Mouse (Mus musculus) forebrain, embryonic 15.5 days (tissue): ENCODE data around the gene Oosp3. TPM values are rescaled to one million over a fixed set of nuclear protein-coding genes. Genes with fewer than 3 reads are reported as not detected.

Experiments used
- ATAC-seq: fragments of 200-750 bp; cut with Nextera tagmentation; replicated peaks from 2 replicates; pipeline ENCODE4 v1.8.0; 2017; ENCODE audit warnings: mild to moderate bottlenecking, moderate TSS enrichment, moderate library complexity
- H3K27ac ChIP-seq: fragments of 300-500 bp; sonication (generic); replicated peaks from 2 replicates; pipeline ENCODE4 v1.5.1; 2015; ENCODE audit warnings: mild to moderate bottlenecking, inconsistent platforms
- H3K27me3 ChIP-seq: fragments of 300-500 bp; sonication (generic); 2 replicates; pipeline ENCODE4 v1.6.1; 2015; ENCODE audit warnings: inconsistent platforms
- H3K36me3 ChIP-seq: fragments of 300-500 bp; sonication (generic); 2 replicates; pipeline ENCODE4 v1.6.1; 2015; ENCODE audit warnings: mild to moderate bottlenecking, inconsistent platforms
- H3K4me1 ChIP-seq: fragments of 300-500 bp; sonication (generic); 2 replicates; pipeline ENCODE4 v1.6.1; 2015; ENCODE audit warnings: inconsistent platforms
- H3K4me2 ChIP-seq: fragments of 300-500 bp; sonication (generic); replicated peaks from 2 replicates; pipeline ENCODE4 v1.6.1; 2015; ENCODE audit warnings: mild to moderate bottlenecking, inconsistent platforms
- H3K4me3 ChIP-seq: fragments of 300-500 bp; sonication (generic); 2 replicates; pipeline ENCODE4 v1.5.1; 2015; ENCODE audit warnings: mild to moderate bottlenecking, inconsistent platforms
- H3K9ac ChIP-seq: fragments of 300-500 bp; sonication (generic); replicated peaks from 2 replicates; pipeline ENCODE4 v1.6.1; 2015; ENCODE audit warnings: mild to moderate bottlenecking, inconsistent platforms
- H3K9me3 ChIP-seq: fragments of 300-500 bp; sonication (generic); 2 replicates; pipeline ENCODE4 v1.6.1; 2016; ENCODE audit warnings: inconsistent platforms
- WGBS: fragments of 180-500 bp; shearing (Covaris S2); methylation state at CpG from one replicate; pipeline ENCODE4 v1.1.7; 2015; ENCODE audit warnings: mixed read lengths; 5-methylcytosine and 5-hydroxymethylcytosine counted together
- polyA plus RNA-seq: library from polyadenylated mRNA; unstranded; fragments of >200 nt; fragmentation: Nextera tagmentation; extraction: Ambion mirVana; gene quantifications from 2 replicates; pipeline ENCODE4 v1.2.1, GENCODE M21; 2015

Gene Oosp3
- polyA plus RNA-seq, 1 experiment from 2014 or later, result not detected

DNA sequence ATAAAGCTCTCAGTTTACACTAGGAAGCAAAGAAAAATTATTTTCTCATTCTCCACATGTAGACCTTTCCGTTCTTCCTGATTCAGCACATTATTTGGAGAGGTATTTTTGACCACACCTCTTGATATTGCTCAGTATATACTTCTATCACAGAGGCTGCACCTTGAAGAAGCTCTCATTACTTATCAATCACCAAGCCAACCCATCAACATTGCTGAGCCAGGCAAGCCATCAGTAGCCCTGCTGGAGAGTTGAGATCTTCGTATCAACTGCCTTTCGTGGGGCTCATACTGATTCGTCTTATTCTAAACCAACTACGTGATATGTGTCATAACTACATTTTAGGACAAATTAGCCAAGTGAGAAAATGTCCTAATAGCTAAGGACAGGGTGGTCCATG is 30.4 kb downstream of the Oosp3 start:
- ATAC-seq, result no peak
- H3K27ac ChIP-seq, result no peak overlapping the region
- WGBS, result 95% methylated on average over 5 of the region's 5 CpGs

DNA sequence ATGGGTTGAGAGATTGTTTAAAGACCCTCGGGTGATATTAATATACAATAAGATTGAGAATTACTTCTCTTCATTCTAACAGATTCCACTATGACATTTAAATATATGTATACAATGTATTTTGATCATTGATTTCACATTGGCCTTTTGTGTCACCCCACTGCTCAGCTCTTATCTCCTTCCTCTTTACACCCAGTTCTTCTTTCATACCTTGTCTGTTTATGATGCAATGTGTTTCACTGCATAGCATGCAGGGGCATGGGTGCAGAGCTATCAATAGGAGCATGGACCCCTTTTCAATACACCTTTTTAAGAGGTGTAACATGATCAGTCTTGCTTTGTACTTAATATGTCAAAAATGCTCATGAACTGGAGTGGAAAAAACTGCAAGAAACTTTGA is 33.4 kb downstream of the Oosp3 start:
- H3K4me3 ChIP-seq, result no peak overlapping the region
- no peak overlapping the region for H3K4me2 ChIP-seq
- no peaks in the 10 kb centered on the region for H3K9me3 ChIP-seq
- 79% methylated on average over 1 of the region's 1 CpGs for WGBS
- ATAC-seq, result no peak
- H3K27me3 ChIP-seq, result no peaks in the 10 kb centered on the region
- no peak overlapping the region for H3K27ac ChIP-seq
- no peak overlapping the region for H3K9ac ChIP-seq
- H3K4me1 ChIP-seq, result no peaks in the 10 kb centered on the region
- no peaks in the 10 kb centered on the region for H3K36me3 ChIP-seq

More for the DNA sequence above, 30.4 kb downstream of the Oosp3 start:
- no peaks in the 10 kb centered on the region for H3K4me1 ChIP-seq
- no peak overlapping the region for H3K4me2 ChIP-seq
- no peaks in the 10 kb centered on the region for H3K9me3 ChIP-seq
- no peaks in the 10 kb centered on the region for H3K27me3 ChIP-seq
- no peak overlapping the region for H3K4me3 ChIP-seq
- H3K9ac ChIP-seq, result no peak overlapping the region
- H3K36me3 ChIP-seq, result no peaks in the 10 kb centered on the region

DNA sequence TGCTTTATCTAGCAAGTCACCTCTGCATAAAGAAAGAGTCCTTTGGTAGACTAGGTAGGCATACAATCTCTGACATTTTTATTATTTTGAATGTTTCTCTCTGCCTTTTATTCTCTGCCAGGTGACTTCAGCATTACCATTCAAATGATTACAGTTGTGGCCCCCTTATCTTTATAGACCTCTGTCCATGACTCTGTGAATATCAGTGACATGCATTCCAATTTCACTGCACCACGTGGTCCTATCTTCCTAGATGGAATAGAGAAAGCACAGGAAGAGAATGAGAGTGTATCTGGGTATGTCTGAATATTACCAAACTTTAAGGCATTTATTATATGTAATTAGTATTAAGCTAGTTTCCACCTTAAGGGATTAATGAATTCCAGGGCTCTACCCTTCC is 39.6 kb downstream of the Oosp3 start:
- no peak for ATAC-seq
- WGBS, result 50% methylated on average over 1 of the region's 1 CpGs

DNA sequence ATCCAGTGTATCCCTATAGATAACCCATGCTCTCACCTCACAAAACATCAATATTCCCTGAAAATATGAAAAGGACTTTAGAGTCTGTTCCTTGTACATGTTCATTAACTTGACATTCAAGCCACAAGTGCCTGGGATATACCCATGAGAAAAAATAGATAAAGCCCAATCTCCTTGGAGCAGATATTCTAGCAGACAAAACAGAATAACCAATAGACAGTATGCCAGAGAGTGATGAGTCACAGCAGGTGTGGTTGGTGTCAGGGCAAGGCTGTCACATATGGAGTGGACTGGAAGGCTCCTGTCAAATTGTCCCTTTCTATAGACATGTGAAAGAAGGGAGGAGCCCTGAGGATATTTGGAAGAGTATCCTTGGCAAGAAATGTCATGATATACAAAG is 48.8 kb downstream of the Oosp3 start:
- H3K27me3 ChIP-seq, result no peaks in the 10 kb centered on the region
- no peak for ATAC-seq

More for the DNA sequence above, 39.6 kb downstream of the Oosp3 start:
- Histone ChIP-seq H3K36me3 (no peaks in the 10 kb centered on the region), H3K27ac (no peak overlapping the region), H3K4me2 (no peak overlapping the region), H3K9me3 (no peaks in the 10 kb centered on the region), H3K27me3 (no peaks in the 10 kb centered on the region), H3K4me1 (no peaks in the 10 kb centered on the region), H3K4me3 (no peak overlapping the region), H3K9ac (no peak overlapping the region)

DNA sequence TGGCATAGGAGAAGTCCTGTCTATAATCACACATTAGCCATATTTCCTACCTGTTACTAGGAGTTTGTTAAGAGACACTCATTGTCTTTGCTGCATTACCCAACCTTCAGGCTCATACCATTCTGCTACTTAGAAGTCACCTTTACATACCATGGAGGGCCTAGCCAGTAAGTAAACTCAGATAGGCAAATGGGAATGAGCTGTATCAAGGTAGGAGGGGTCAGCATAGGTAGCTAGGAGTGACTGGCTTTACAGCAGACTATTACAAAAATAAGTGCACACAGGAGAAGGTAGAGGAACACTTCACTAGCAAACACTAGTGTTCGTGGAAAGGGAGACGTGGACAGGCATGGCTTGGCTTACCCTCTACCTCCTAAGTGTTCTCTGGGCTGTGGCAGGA is 50.4 kb downstream of the Oosp3 start, which contains the start of gene Gif:
Gene Gif, plus strand, starts transcription at position 257 of the 400 bp plus-strand sequence.
- no peak for ATAC-seq
- Histone ChIP-seq H3K9me3 (no peaks in the 10 kb centered on the region), H3K27me3 (no peaks in the 10 kb centered on the region), H3K4me3 (no peak within 1 kb of the TSS), H3K36me3 (no peaks in the 10 kb centered on the region), H3K4me2 (no peak within 1 kb of the TSS), H3K4me1 (no peaks in the 10 kb centered on the region), H3K9ac (no peak within 1 kb of the TSS), H3K27ac (no peak within 1 kb of the TSS)
- 73% methylated on average over 2 of the region's 2 CpGs for WGBS

More for the DNA sequence above, 48.8 kb downstream of the Oosp3 start:
- Histone ChIP-seq H3K27ac (no peak overlapping the region), H3K4me3 (no peak overlapping the region), H3K9ac (no peak overlapping the region), H3K4me1 (no peaks in the 10 kb centered on the region), H3K36me3 (no peaks in the 10 kb centered on the region), H3K9me3 (no peaks in the 10 kb centered on the region), H3K4me2 (no peak overlapping the region)

Other genes starting within 250 kb of the Oosp3 start
- gene Ms4a6c, start 227.7 kb upstream of the Oosp3 start, polyA plus RNA-seq, result 1.3 and 1.7 TPM in 2 replicates
- not detected in 2 replicates for gene Gm8369, start 211.1 kb upstream of the Oosp3 start, polyA plus RNA-seq
- gene Ms4a6b, start 180.5 kb upstream of the Oosp3 start, polyA plus RNA-seq, result 1.8 and 2.4 TPM in 2 replicates
- gene Ms4a4d, start 160.3 kb upstream of the Oosp3 start, polyA plus RNA-seq, result not detected in 2 replicates
- gene Ms4a6d, start 92.2 kb upstream of the Oosp3 start, polyA plus RNA-seq, result 1.9 and 2.0 TPM in 2 replicates
- gene Ms4a2, start 73.3 kb upstream of the Oosp3 start, polyA plus RNA-seq, result not detected in 2 replicates
- not detected in 2 replicates for gene Ms4a3, start 56.2 kb upstream of the Oosp3 start, polyA plus RNA-seq
- not detected in 2 replicates for gene Oosp2, start 36.5 kb upstream of the Oosp3 start, polyA plus RNA-seq
- gene Oosp1, start 5.9 kb upstream of the Oosp3 start, polyA plus RNA-seq, result not detected in 2 replicates
- not detected in 2 replicates for gene Gif, start 50.5 kb downstream of the Oosp3 start, polyA plus RNA-seq
- gene Mrpl16, start 73.3 kb downstream of the Oosp3 start, polyA plus RNA-seq, result 39.9 and 42.9 TPM in 2 replicates
- 11.8 and 13.2 TPM in 2 replicates for gene Stx3, start 122.3 kb downstream of the Oosp3 start, polyA plus RNA-seq
- gene Olfr1417, start 142.2 kb downstream of the Oosp3 start, polyA plus RNA-seq, result not detected in 2 replicates
- gene Olfr1418, start 164.0 kb downstream of the Oosp3 start, polyA plus RNA-seq, result not detected in 2 replicates
- not detected in 2 replicates for gene Olfr1419, start 178.1 kb downstream of the Oosp3 start, polyA plus RNA-seq
- not detected in 2 replicates for gene Olfr1420, start 189.5 kb downstream of the Oosp3 start, polyA plus RNA-seq
- gene Patl1, start 215.3 kb downstream of the Oosp3 start, polyA plus RNA-seq, result 18.2 and 18.8 TPM in 2 replicates